Mouse (Mus musculus): ENCODE data around the gene AC140267.1. TPM values are rescaled to one million over a fixed set of nuclear protein-coding genes. Genes with fewer than 3 reads are reported as not detected.

The AC140267.1 gene
- polyA plus RNA-seq, 1 experiment from 2014 or later: 3.3 TPM

DNA sequence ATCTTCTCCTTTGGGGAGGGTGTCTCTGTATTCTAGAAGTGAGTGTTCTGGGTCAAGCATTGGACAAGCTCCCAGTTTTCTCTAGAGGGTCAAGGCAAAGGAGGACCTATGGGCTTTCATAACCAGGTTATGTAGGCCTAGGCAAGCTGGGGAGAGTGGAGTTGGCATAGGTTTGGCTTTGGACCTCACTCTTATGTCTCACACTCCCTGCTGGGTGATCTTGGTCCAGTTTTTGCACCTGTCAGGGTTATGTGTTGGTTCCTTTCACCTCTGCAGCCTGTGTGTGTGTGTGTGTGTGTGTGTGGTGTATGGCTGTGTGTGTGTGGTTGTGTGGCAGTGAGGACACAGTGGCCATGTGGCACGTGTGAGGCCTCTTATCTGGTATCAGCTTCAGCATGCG is 43.4 kb downstream of the AC140267.1 start:
- Histone ChIP-seq H3K4me1 (ENCODE audit: insufficient read depth, low read length) (no peaks in the 10 kb centered on the region), H3K36me3 (ENCODE audit: insufficient read depth, low read length) (no peaks in the 10 kb centered on the region), H3K4me2 (replicated peaks; ENCODE audit: low read depth, low read length) (no peak overlapping the region), H3K9me3 (ENCODE audit: low read length) (no peaks in the 10 kb centered on the region), H3K27me3 (ENCODE audit: insufficient read depth, low read length) (peaks cover 4% of the 10 kb centered on the region), H3K27ac (ENCODE audit: low read length) (no peak overlapping the region), H3K4me3 (ENCODE audit: low read length) (no peak overlapping the region), H3K9ac (replicated peaks; ENCODE audit: low read length) (no peak overlapping the region)
- WGBS: 86% methylated on average over 2 of the region's 2 CpGs
- no peak for ATAC-seq (ENCODE audit: low FRiP score, low TSS enrichment)

DNA sequence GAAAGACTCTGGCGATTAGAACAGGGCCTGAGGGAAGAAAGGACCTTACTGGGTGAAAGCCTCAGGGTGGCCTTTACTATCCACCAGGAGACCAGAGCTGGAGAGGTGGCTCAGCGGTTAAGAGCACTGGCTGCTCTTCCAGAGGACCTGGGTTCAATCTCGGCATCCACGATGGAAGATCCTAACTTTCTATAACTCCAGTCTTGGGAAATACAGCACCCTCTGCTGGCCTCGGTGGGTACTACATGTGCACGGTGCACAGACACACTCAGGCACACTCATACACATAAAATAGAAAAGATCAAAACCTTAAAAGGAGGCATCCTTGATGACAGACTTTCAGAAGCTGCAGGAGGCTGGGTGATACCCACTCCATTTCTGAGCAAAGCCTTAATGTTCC is 45.0 kb downstream of the AC140267.1 start:
- H3K9ac ChIP-seq (replicated peaks; ENCODE audit: low read length): no peak overlapping the region
- no peak overlapping the region for H3K4me3 ChIP-seq (ENCODE audit: low read length)
- H3K36me3 ChIP-seq (ENCODE audit: insufficient read depth, low read length): no peaks in the 10 kb centered on the region
- peaks cover 20% of the 10 kb centered on the region for H3K27me3 ChIP-seq (ENCODE audit: insufficient read depth, low read length)
- no peak overlapping the region for H3K27ac ChIP-seq (ENCODE audit: low read length)
- H3K9me3 ChIP-seq (ENCODE audit: low read length): no peaks in the 10 kb centered on the region
- 25% methylated on average over 6 of the region's 6 CpGs for WGBS
- no peak for ATAC-seq (ENCODE audit: low FRiP score, low TSS enrichment)
- no peaks in the 10 kb centered on the region for H3K4me1 ChIP-seq (ENCODE audit: insufficient read depth, low read length)
- H3K4me2 ChIP-seq (replicated peaks; ENCODE audit: low read depth, low read length): no peak overlapping the region

Other genes starting within 250 kb of the AC140267.1 start
- 4.3 and 6.2 TPM in 2 replicates for gene Pdgfb, start 220.9 kb upstream of the AC140267.1 start, polyA plus RNA-seq (2015; fragmentation: Nextera tagmentation; extraction: Ambion mirVana)
- 14.3 and 16.0 TPM in 2 replicates for gene Syngr1, start 144.5 kb upstream of the AC140267.1 start, polyA plus RNA-seq (2015; fragmentation: Nextera tagmentation; extraction: Ambion mirVana)
- gene Rpl3, start 144.0 kb upstream of the AC140267.1 start, polyA plus RNA-seq (2015; fragmentation: Nextera tagmentation; extraction: Ambion mirVana): 981 and 1,131 TPM in 2 replicates
- 44.1 and 44.7 TPM in 2 replicates for gene Tab1, start 102.7 kb upstream of the AC140267.1 start, polyA plus RNA-seq (2015; fragmentation: Nextera tagmentation; extraction: Ambion mirVana)
- 9.4 and 9.5 TPM in 2 replicates for gene Mgat3, start 62.1 kb upstream of the AC140267.1 start, polyA plus RNA-seq (2015; fragmentation: Nextera tagmentation; extraction: Ambion mirVana)
- 36.3 and 38.1 TPM in 2 replicates for gene Mief1, start 1.8 kb upstream of the AC140267.1 start, polyA plus RNA-seq (2015; fragmentation: Nextera tagmentation; extraction: Ambion mirVana)
- gene Atf4, start 19.3 kb downstream of the AC140267.1 start, polyA plus RNA-seq (2015; fragmentation: Nextera tagmentation; extraction: Ambion mirVana): 127 and 132 TPM in 2 replicates
- gene Rps19bp1, start 28.5 kb downstream of the AC140267.1 start, polyA plus RNA-seq (2015; fragmentation: Nextera tagmentation; extraction: Ambion mirVana): 48.5 and 50.8 TPM in 2 replicates
- gene Cacna1i, start 51.4 kb downstream of the AC140267.1 start, polyA plus RNA-seq (2015; fragmentation: Nextera tagmentation; extraction: Ambion mirVana): not detected in 2 replicates